Mouse (Mus musculus): ENCODE measurements around the gene 1520401A03Rik.

1520401A03Rik gene

GRCm38 (mm10) chr17:23670516-23671074 lies 52.0 kb downstream of the 1520401A03Rik start:
- no peak for DNase-seq (ENCODE audit: low read depth)

DNA sequence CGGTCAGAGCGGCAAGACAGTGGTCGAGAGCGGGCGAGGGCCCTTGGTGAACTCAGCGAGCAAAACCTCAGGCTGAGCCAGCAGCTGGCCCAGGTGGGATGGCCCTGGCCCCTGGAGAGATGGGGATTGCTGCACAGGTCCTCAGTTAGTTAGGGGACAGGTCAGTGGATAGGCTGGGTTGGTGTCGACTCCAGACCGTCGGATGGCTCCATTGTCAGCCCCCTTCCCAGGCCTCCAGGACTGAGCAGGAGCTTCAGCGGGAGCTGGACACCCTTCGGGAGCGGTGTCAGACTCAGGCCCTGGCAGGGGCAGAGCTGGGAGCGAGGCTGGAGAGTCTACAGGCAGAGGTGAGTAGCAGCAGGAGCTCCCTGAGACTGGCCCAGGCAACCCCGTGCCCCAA lies 57.1 kb downstream of the 1520401A03Rik start:
- DNase-seq (ENCODE audit: low read depth) = no peak

DNA sequence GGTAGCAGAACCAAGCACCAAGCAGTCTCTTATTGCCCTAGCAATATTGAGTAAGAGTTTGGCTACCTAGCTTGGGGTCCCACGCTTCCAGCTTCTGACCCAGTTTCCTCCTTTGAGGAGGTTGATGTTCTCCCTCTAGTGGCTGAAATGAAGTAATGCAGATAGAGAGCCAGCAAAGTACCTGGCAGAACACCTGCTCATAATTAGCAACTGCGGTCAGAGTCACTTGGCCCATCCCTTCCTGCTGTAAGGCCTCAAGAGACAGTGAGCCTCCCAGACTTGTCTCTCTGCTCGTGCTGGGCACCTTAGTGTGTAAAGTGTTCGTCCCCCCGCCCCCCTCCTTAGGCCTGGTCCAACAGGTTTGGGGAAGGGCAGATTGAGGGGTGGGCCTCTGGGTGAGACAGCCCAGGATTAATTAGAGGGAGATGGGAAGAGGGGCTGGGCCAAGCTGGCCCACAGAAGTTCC lies 58.0 kb downstream of the 1520401A03Rik start:
- DNase-seq (ENCODE audit: low read depth) = no peak

DNA sequence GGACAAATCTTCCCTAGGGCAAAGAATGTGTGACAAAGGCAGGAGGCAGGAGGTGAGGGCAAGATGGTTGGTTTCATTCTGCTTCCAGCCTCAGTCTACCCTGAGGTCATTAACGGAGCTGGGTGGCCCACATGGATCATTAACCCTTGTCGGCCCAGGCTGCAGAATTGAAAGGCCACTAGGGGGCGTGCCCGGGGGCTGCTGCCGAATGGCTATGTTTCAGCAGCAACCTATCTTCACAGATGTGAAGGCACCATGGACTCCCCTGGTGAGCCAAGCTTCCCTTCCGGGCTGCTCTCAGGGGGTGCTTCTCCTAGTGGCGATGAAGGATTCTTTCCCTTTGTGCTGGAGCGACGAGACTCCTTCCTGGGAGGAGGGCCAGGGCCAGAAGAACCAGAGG lies 61.1 kb downstream of the 1520401A03Rik start:
- no peak for DNase-seq (ENCODE audit: low read depth)

- no peak for DNase-seq (ENCODE audit: low read depth)
Measured at GRCm38 (mm10) chr17:23660876-23661200, 61.7 kb downstream of the 1520401A03Rik start.

GRCm38 (mm10) chr17:23660117-23660875 lies 62.3 kb downstream of the 1520401A03Rik start, which contains the start of gene Bicdl2:
TSS of gene Bicdl2 (plus strand) at chr17:23660506.
- DNase-seq (ENCODE audit: low read depth) = no peak

GRCm38 (mm10) chr17:23658450-23658849 lies 64.1 kb downstream of the 1520401A03Rik start:
- no peak for DNase-seq (ENCODE audit: low read depth)

Data from fibroblast of lung, adult 2 months (primary cell).